Mouse (Mus musculus) forebrain, embryonic 11.5 days (tissue): ENCODE results near the gene Gck. TPM values are rescaled to one million over a fixed set of nuclear protein-coding genes. Genes with fewer than 3 reads are reported as not detected.
A peak's percentile ranks its signal among the peaks of the same experiment; 100 is the strongest.

Experiments
- ATAC-seq: fragments of 200-750 bp; cut with Nextera tagmentation; replicated peaks from 2 replicates; pipeline ENCODE4 v1.8.0; 2017; ENCODE audit warnings: moderate TSS enrichment; ENCODE audit not compliant: low FRiP score
- DNase-seq: peaks from one replicate; pipeline ENCODE4 v3.0.0-alpha.2; 2017; ENCODE audit warnings: low spot score
- H3K27ac ChIP-seq: fragments of 300-500 bp; sonication (generic); 2 replicates; pipeline ENCODE4 v1.5.1; 2014; ENCODE audit warnings: low read depth, low read length
- H3K27me3 ChIP-seq: fragments of 300-500 bp; sonication (generic); 2 replicates; pipeline ENCODE4 v1.6.1; 2014; ENCODE audit warnings: mild to moderate bottlenecking, low read length, mixed read lengths; ENCODE audit not compliant: control insufficient read depth, insufficient read depth
- H3K36me3 ChIP-seq: fragments of 300-500 bp; sonication (generic); 2 replicates; pipeline ENCODE4 v1.6.1; 2014; ENCODE audit warnings: mild to moderate bottlenecking, low read length, moderate library complexity, mixed read lengths; ENCODE audit not compliant: control insufficient read depth, insufficient read depth
- H3K4me1 ChIP-seq: fragments of 300-500 bp; sonication (generic); replicated peaks from 2 replicates; pipeline ENCODE4 v1.6.1; 2014; ENCODE audit warnings: low read length, mixed read lengths; ENCODE audit not compliant: control insufficient read depth, insufficient read depth
- H3K4me2 ChIP-seq: fragments of 300-500 bp; sonication (generic); 2 replicates; pipeline ENCODE4 v1.6.1; 2014; ENCODE audit warnings: low read depth, mild to moderate bottlenecking, low read length, moderate library complexity, mixed read lengths; ENCODE audit not compliant: severe bottlenecking
- H3K4me3 ChIP-seq: fragments of 300-500 bp; sonication (generic); 2 replicates; pipeline ENCODE4 v1.5.1; 2014; ENCODE audit warnings: low read depth, low read length
- H3K9ac ChIP-seq: fragments of 300-500 bp; sonication (generic); 2 replicates; pipeline ENCODE4 v1.6.1; 2014; ENCODE audit warnings: low read length
- H3K9me3 ChIP-seq: fragments of 300-500 bp; sonication (generic); 2 replicates; pipeline ENCODE4 v1.6.1; 2016; ENCODE audit warnings: low read length, mixed read lengths; ENCODE audit not compliant: control insufficient read depth
- WGBS: fragments of 180-500 bp; shearing (Covaris S2); extraction: QIAGEN DNeasy Blood & Tissue Kit; methylation state at CpG from one replicate; pipeline ENCODE4 v1.1.7; 2014; 5-methylcytosine and 5-hydroxymethylcytosine counted together
- polyA plus RNA-seq: library from polyadenylated mRNA; unstranded; fragments of >200 nt; fragmentation: Nextera tagmentation; extraction: Ambion mirVana; gene quantifications from 2 replicates; pipeline ENCODE4 v1.2.1, GENCODE M21; 2014

The Gck gene
- polyA plus RNA-seq, 1 experiment from 2014 or later = 1.8 TPM

DNA sequence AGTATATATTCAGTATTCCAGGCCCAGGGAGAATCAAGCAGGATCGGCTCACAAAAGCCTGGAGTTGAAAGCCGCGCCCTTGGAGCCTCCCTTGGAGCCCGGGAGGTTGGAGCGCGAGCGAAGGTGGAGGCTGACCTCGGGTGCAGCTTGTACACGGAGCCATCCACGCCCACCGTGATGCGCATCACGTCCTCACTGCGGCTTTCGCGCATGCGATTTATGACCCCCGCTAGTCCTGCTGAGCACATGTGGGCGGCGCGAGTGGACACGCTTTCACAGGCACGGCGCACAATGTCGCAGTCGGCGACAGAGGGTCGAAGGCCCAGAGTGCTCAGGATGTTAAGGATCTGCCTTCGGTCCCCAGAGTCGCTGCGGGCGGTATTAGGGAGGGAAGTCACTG is 47.9 kb downstream of the Gck start:
- Histone ChIP-seq H3K4me1 (peaks cover 8% of the 10 kb centered on the region; the same call in 1 of the 2 replicates), H3K27ac (no peak overlapping the region), H3K4me3 (peak overlapping the region; percentile 34), H3K27me3 (peaks cover 2% of the 10 kb centered on the region), H3K4me2 (peak overlapping the region; percentile 65), H3K36me3 (no peaks in the 10 kb centered on the region), H3K9ac (peak overlapping the region; percentile 67), H3K9me3 (no peaks in the 10 kb centered on the region)
- DNase-seq = peak; percentile 85
- ATAC-seq = peak; percentile 73
- WGBS = under 1% methylated on average over 32 of the region's 32 CpGs

- Histone ChIP-seq H3K4me3 (peak overlapping the region; percentile 34), H3K9me3 (no peaks in the 10 kb centered on the region), H3K4me1 (peaks cover 8% of the 10 kb centered on the region; the same call in 1 of the 2 replicates), H3K27ac (no peak overlapping the region), H3K36me3 (no peaks in the 10 kb centered on the region), H3K9ac (peak overlapping the region; percentile 67), H3K27me3 (peaks cover 2% of the 10 kb centered on the region), H3K4me2 (peak overlapping the region; percentile 65)
- ATAC-seq (no peak), DNase-seq (no peak)
- WGBS = 21% methylated on average over 3 of the region's 3 CpGs
Observed at GRCm38 (mm10) chr11:5901320-5901719, 48.6 kb downstream of the Gck start.

DNA sequence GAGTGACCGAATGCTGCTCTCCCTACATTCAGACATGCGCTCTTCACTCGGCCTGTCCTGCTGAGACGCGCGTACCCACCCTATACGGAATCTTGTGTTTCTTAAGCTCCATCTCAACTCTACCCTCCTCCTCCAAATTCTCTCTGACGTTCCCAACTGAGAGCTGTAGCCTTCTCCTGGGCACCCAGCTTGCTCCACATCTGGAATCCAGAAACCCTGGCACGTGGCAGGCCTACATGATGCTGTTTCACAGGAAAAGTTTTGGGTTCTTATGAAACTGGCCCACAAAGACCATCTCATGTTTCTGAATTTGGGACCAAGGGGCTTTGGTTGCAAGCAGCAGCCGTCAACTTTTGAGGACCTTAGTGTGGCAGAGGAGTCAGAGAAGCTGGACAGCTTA is 50.6 kb downstream of the Gck start:
- Histone ChIP-seq H3K27ac (no peak overlapping the region), H3K4me3 (no peak overlapping the region), H3K4me1 (peaks cover 8% of the 10 kb centered on the region; the same call in 1 of the 2 replicates), H3K36me3 (no peaks in the 10 kb centered on the region), H3K27me3 (peaks cover 2% of the 10 kb centered on the region), H3K9ac (no peak overlapping the region), H3K9me3 (no peaks in the 10 kb centered on the region), H3K4me2 (no peak overlapping the region)
- 92% methylated on average over 10 of the region's 10 CpGs for WGBS
- no peak for DNase-seq
- ATAC-seq = no peak

GRCm38 (mm10) chr11:5898531-5898930 is 51.4 kb downstream of the Gck start, which contains the start of gene Myl7:
Gene Myl7 (minus strand): TSS chr11:5898782.
- H3K4me3 ChIP-seq = no peak within 1 kb of the TSS
- DNase-seq (no peak), ATAC-seq (no peak)
- H3K4me1 ChIP-seq = peaks cover 8% of the 10 kb centered on the region; the same call in 1 of the 2 replicates
- H3K9me3 ChIP-seq = no peaks in the 10 kb centered on the region
- no peaks in the 10 kb centered on the region for H3K36me3 ChIP-seq
- H3K27ac ChIP-seq = no peak within 1 kb of the TSS
- 72% methylated on average over 5 of the region's 5 CpGs for WGBS
- H3K4me2 ChIP-seq = no peak within 1 kb of the TSS
- peaks cover 2% of the 10 kb centered on the region for H3K27me3 ChIP-seq
- H3K9ac ChIP-seq = no peak within 1 kb of the TSS

GRCm38 (mm10) chr11:5897839-5898238 is 52.0 kb downstream of the Gck start:
- Histone ChIP-seq H3K4me1 (peaks cover 8% of the 10 kb centered on the region; the same call in 1 of the 2 replicates), H3K9me3 (no peaks in the 10 kb centered on the region), H3K27ac (no peak overlapping the region), H3K36me3 (no peaks in the 10 kb centered on the region), H3K9ac (no peak overlapping the region), H3K27me3 (peaks cover 2% of the 10 kb centered on the region), H3K4me3 (no peak overlapping the region), H3K4me2 (no peak overlapping the region)
- WGBS = 8% methylated on average over 10 of the region's 10 CpGs
- no peak for DNase-seq
- ATAC-seq = no peak

DNA sequence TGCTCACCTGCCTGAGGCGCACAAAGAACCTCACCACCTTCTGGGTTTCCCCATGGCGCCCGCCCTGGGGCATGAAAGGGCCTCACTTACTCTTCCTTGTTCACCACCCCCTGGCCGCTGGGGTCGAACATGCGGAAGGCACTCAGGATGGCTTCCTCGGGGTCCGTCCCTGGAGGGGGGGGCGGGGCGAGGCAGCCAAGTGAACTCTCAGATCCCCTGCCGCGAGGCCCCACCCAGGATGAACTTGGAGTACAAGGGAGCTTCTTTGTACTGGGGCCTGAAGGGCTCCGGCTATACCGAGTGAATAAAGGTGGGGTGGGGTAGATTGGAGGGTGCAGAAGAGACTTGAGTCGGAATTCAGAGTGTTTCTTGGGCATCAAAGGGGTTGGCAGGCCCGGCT is 52.7 kb downstream of the Gck start:
- no peak overlapping the region for H3K4me2 ChIP-seq
- H3K36me3 ChIP-seq = no peaks in the 10 kb centered on the region
- no peak overlapping the region for H3K27ac ChIP-seq
- H3K4me3 ChIP-seq = no peak overlapping the region
- no peak overlapping the region for H3K9ac ChIP-seq
- H3K9me3 ChIP-seq = no peaks in the 10 kb centered on the region
- peaks cover 2% of the 10 kb centered on the region for H3K27me3 ChIP-seq
- DNase-seq = no peak
- ATAC-seq = no peak
- H3K4me1 ChIP-seq = peaks cover 6% of the 10 kb centered on the region; the same call in 1 of the 2 replicates
- 12% methylated on average over 16 of the region's 16 CpGs for WGBS

- peaks cover 2% of the 10 kb centered on the region; the same call in 1 of the 2 replicates for H3K4me1 ChIP-seq
- WGBS = 73% methylated on average over 6 of the region's 6 CpGs
- H3K9ac ChIP-seq = no peak overlapping the region
- ATAC-seq (no peak), DNase-seq (no peak)
- H3K27me3 ChIP-seq = peaks cover 2% of the 10 kb centered on the region; the same call in 1 of the 2 replicates
- no peak overlapping the region for H3K4me2 ChIP-seq
- no peak overlapping the region for H3K27ac ChIP-seq
- no peaks in the 10 kb centered on the region for H3K36me3 ChIP-seq
- H3K9me3 ChIP-seq = no peaks in the 10 kb centered on the region
- H3K4me3 ChIP-seq = no peak overlapping the region
Observed at GRCm38 (mm10) chr11:5893807-5894206, 56.1 kb downstream of the Gck start.

GRCm38 (mm10) chr11:5892810-5893368 is 57.0 kb downstream of the Gck start:
- H3K27me3 ChIP-seq = peaks cover 2% of the 10 kb centered on the region; the same call in 1 of the 2 replicates
- WGBS = 60% methylated on average over 4 of the region's 4 CpGs

GRCm38 (mm10) chr11:5892151-5892591 is 57.7 kb downstream of the Gck start:
- Histone ChIP-seq H3K27me3 (0 out of 2 replicates have a peak, but pooled peaks cover 2% of the 10 kb centered on the region), H3K36me3 (no peaks in the 10 kb centered on the region), H3K4me3 (no peak overlapping the region), H3K4me2 (no peak overlapping the region), H3K4me1 (no peaks in the 10 kb centered on the region; the same call in 1 of the 2 replicates), H3K9me3 (no peaks in the 10 kb centered on the region), H3K27ac (no peak overlapping the region), H3K9ac (no peak overlapping the region)
- ATAC-seq = no peak
- no peak for DNase-seq
- WGBS = 67% methylated on average over 8 of the region's 8 CpGs

More at GRCm38 (mm10) chr11:5892810-5893368, 57.0 kb downstream of the Gck start:
- Histone ChIP-seq H3K4me3 (no peak overlapping the region), H3K4me2 (no peak overlapping the region), H3K36me3 (no peaks in the 10 kb centered on the region), H3K9me3 (no peaks in the 10 kb centered on the region), H3K4me1 (no peaks in the 10 kb centered on the region; the same call in 1 of the 2 replicates), H3K27ac (no peak overlapping the region), H3K9ac (no peak overlapping the region)
- ATAC-seq (no peak), DNase-seq (no peak)
